Mouse (Mus musculus) inflammation-experienced regulatory T-cells, adult 6 months (primary cell): ENCODE results near the gene Ttc16. TPM values are rescaled to one million over a fixed set of nuclear protein-coding genes. Genes with fewer than 3 reads are reported as not detected.

Experiments
- ATAC-seq: one replicate; pipeline ENCODE4 v1.8.0; 2017
- polyA plus RNA-seq, 3 experiments: library from polyadenylated mRNA; unstranded; fragments of 100-300 nt; shearing (Covaris generic); gene quantifications; one replicate each; pipeline ENCODE4 v1.2.1; 2017

The Ttc16 gene
- polyA plus RNA-seq, 3 experiments from 2014 or later, result 0.55 to 1.8 (median 0.95) TPM

DNA sequence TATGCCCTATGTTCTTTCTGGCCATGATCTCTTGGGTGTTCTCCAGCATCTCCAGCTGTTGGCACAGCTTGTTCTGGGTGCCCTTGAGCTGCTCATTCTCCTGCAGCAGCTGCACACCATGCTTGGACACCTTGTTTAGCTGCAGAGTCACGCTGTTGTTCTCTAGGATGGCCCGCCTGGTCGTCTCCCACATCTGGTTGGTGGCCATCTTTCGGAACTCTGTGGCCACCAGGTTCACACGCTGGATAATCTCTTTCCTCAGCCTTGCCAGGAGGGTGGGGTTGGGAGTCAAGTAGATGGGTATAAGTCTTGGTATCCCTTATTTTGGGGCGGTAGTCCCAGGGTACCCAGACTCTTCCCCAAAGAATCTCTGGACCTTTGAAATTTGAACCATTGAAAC lies 4.3 kb upstream of the Ttc16 start:
- ATAC-seq, result no peak

- no peak for ATAC-seq
Measured at GRCm38 (mm10) chr2:32779131-32779530, 3.7 kb upstream of the Ttc16 start.

DNA sequence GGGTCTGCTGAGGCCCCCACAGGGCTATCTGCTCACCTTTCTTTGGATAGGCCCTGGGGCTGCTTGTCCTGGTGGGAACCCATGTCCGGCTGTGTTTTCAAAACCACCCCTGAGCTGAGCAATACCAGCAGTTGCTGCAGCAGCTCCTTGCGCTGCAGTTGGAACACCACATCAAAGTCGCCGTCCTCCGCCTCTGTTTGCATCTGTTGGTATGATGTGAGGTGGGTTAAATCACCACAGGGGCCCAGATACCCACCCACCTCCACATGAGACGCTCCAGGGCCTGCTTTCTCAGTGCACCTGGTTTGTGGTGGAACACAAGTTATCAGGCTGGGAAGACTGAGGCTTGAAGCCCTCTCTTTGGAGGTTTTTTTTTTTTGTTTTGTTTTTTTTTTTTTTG lies 2.6 kb upstream of the Ttc16 start:
- ATAC-seq, result no peak

- ATAC-seq, result no peak
Measured at GRCm38 (mm10) chr2:32776192-32776591, 759 bp upstream of the Ttc16 start.

DNA sequence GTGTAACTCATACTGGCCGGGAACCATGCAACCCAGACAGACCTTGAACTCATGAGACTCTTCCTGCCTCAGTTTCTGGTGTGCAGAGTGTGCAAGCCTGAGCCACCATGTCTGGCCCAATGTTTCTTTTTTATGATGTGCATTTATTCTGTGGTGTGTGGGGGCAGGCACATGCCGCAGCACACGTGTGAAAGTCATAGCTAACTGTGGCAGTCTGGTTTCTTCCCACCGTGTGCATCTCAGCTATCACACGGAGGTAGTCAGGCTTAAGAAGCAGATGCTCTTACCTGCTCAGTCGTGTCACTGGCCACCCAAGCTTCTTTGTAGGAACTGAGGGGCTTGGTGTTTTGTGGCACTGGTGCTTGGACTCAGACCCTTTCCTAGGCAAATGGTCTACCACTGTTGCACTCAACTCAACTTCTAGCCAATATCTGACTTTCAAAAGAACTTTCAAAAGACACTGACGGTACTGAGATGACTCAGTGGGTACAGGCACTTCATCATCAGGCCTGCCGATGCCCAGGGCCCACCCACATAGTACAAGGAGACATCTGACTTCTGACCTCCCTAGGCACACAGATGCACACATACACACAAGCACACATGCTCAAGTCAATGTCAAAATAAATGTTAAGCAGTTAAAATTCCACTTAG lies 2.7 kb downstream of the Ttc16 start:
- ATAC-seq, result no peak

DNA sequence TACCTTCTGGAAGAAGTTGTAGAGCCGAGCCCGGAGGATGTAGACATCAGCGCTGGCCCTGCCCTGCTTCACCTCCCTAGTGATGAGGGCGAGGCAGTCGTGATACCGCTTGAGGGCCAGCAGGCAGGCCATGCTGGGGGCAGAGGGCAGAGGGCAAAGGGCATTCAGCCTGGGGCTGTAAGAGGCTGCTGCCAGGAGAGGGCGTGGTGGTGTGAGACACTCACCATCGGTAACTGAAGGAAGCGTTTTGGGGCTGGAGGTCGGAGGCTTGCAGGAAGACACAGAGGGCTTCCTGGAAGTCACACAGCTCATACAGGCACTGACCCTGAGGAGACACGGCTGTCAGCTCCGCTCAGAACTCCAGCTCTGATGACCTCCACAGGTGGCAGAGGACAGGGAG lies 3.5 kb downstream of the Ttc16 start:
- no peak for ATAC-seq

- no peak for ATAC-seq
Measured at GRCm38 (mm10) chr2:32769327-32770085, 5.9 kb downstream of the Ttc16 start.

- ATAC-seq, result no peak
Measured at GRCm38 (mm10) chr2:32768661-32769285, 6.7 kb downstream of the Ttc16 start.

DNA sequence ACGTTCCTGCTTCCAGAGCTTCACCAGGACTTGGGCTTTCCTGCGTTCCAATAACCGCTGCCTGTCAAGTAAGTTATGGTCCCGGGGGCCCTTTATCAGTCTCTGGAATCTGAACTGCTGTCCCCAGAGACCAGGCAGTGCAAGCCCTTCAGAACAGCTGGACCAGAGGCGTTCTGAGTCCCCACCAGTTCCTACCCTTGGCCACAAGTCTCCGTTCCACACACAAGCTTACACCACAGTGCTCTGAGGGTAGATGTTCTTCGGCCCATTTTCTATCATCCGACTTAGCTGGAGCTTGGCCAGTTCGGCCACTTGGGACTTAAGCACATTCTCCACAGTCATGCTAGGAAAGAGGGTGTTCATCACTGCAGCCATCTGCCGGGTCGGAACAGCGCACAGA lies 8.2 kb downstream of the Ttc16 start:
- ATAC-seq, result no peak

- no peak for ATAC-seq
Measured at GRCm38 (mm10) chr2:32763353-32763752, 12.1 kb downstream of the Ttc16 start.

DNA sequence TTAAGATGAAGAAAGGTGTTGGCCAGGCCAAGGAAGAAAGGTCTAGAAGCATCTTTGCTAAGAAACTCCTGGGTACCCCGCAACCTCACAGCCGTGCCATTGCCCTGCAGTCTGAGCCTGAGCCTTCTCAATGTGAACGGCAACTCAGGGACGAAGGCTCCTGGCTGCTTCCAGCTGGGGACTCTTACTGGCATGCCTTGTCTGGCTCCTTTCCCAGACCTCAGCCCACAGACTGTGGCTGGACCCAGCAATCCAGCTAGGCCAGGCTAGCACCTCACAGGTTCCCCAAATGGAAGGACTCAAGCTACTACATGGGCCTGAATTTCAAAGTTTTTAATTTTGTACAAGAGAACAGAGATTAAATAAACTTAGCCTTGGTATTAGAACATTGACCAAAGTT lies 13.6 kb downstream of the Ttc16 start:
- no peak for ATAC-seq

DNA sequence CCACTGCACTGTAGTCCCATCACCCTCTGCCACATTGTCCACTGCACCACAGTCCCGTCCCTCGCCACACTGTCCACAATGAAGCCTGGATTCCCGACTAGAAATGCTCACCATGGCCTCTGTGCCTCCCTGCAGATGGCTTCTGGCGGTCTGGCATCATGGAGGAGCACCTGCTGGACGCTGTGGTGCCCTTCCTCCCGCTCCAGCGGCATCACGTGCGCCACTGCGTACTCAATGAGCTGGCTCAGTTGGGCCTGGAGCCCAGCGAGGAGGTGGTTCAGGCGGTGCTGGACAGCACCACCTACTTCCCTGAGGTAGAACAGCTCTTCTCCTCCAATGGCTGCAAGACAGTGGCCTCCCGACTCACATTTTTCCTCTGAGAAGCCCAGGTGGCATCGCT lies 14.1 kb downstream of the Ttc16 start:
- ATAC-seq, result no peak

- ATAC-seq, result no peak
Measured at GRCm38 (mm10) chr2:32759001-32759400, 16.4 kb downstream of the Ttc16 start.

DNA sequence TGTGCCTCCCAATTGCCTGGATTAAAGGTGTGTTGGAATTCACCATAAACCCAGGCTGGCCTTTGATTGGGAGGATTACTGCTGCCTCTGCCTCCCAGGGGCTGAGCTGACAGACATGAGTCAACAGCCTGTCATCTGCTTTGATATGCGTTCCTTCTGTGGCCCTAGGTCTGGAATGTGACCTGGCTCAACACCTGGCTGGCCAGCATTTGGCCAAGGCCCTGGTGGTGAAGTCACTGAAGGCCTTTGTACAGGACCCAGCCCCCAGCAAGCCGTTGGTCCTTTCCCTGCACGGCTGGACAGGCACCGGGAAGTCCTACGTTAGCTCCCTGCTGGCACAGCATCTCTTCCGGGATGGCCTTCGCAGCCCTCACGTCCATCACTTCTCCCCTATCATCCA lies 16.9 kb downstream of the Ttc16 start:
- no peak for ATAC-seq

GRCm38 (mm10) chr2:32757056-32757845 lies 18.2 kb downstream of the Ttc16 start, which contains the start of gene Tor2a:
TSS of gene Tor2a (plus strand) at chr2:32757234.
- ATAC-seq, result peak; percentile 96

DNA sequence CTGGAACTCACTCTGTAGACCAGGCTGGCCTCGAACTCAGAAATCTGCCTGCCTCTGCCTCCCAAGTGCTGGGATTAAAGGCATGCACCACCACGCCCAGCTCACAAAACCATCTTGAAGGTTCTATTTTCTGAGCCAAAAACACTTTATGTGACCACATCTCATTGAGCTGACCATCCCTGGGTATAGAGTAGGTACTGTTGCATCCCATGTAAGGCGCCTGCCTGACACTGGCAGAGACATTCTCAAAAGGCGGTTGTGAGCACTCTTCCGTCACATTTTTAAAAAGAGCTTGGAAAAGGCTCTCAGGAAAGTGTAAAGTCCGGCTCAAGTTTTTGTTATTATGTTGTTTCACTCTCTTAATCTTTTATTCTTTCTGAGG lies 18.8 kb downstream of the Ttc16 start:
- ATAC-seq, result no peak

- no peak for ATAC-seq
Measured at GRCm38 (mm10) chr2:32752181-32752580, 23.3 kb downstream of the Ttc16 start.

- ATAC-seq, result no peak
Measured at GRCm38 (mm10) chr2:32751665-32752033, 23.8 kb downstream of the Ttc16 start.

- ATAC-seq, result no peak
Measured at GRCm38 (mm10) chr2:32750887-32751664, 24.4 kb downstream of the Ttc16 start.

DNA sequence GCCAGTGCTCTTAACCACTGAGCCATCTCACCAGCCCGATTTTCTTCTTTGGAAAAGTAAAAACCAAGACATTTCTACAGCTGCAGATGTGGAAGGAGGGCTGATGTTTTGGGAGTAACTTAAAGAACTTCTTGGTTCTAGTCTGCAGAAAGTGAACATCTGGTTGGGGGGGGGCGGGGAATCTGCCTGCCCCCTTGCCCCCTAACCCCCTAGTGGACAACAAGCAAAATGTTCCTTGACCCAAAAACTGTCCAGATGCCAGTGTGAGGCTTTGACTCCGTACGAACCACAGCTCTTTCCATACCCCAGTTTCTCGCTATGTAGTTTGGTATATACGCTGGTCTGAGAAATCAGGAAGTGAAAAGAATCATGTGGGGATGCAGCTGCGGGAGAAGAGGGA lies 25.2 kb downstream of the Ttc16 start:
- ATAC-seq, result no peak

DNA sequence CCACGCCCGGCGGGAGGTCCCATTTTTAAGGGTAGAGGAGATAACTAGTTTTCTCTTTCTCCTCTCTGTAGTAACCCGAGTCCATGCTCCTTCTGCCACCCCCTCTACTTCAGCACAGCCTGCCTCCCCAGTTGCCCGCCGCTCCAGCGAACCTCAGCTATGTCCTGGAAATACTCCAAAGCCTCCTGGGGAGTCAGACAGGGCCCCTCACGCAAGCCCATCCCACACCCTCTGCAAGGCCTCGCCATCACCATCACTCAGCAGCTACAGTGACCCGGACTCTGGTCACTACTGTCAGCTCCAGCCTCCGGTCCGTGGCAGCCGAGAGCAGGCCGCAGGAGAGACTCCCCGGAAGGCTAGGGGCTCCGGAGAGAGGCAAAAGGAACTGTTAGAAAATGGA lies 26.4 kb downstream of the Ttc16 start:
- no peak for ATAC-seq

- no peak for ATAC-seq
Measured at GRCm38 (mm10) chr2:32744272-32744982, 31.0 kb downstream of the Ttc16 start.
